Mouse (Mus musculus) liver, embryonic 14.5 days (tissue): ENCODE results near the gene Ccdc73.

Source experiments
- CTCF ChIP-seq: IDR thresholded peaks from 2 replicates; pipeline ENCODE4 v1.5.1; 2016; ENCODE audit warnings: antibody characterized with exemption, low read depth, control low read depth
- EP300 ChIP-seq: IDR thresholded peaks from 2 replicates; pipeline ENCODE4 v1.6.1; 2016; ENCODE audit warnings: antibody characterized with exemption, low read depth

- TF ChIP-seq CTCF (no peak), EP300 (no peak)
Observed at GRCm38 (mm10) chr2:104846638-104847414, 20.8 kb upstream of the Ccdc73 start.
